Mouse (Mus musculus) liver, embryonic 14.5 days (tissue): ENCODE measurements around the gene Ano4. TPM values are rescaled to one million over a fixed set of nuclear protein-coding genes. Genes with fewer than 3 reads are reported as not detected.

Source experiments
- ATAC-seq: fragments of 200-750 bp; cut with Nextera tagmentation; 2 replicates; pipeline ENCODE4 v1.8.0; 2017; ENCODE audit warnings: moderate number of reproducible peaks, mild to moderate bottlenecking, moderate library complexity; ENCODE audit not compliant: insufficient read depth
- DNase-seq, 3 experiments: peaks; one replicate each; pipeline ENCODE4 v3.0.0-alpha.2; 2012 to 2013; ENCODE audit warnings: low read depth in 3 of 3, low spot score in 3 of 3
- H3K27ac ChIP-seq: fragments of 300-500 bp; sonication (generic); 2 replicates; pipeline ENCODE4 v1.5.1; 2014; ENCODE audit warnings: moderate library complexity, mild to moderate bottlenecking, control low read depth, inconsistent platforms
- H3K27me3 ChIP-seq: fragments of 300-500 bp; sonication (generic); 2 replicates; pipeline ENCODE4 v1.6.1; 2014; ENCODE audit warnings: mild to moderate bottlenecking, low read length, moderate library complexity; ENCODE audit not compliant: control insufficient read depth, insufficient read depth
- H3K36me3 ChIP-seq: fragments of 300-500 bp; sonication (generic); replicated peaks from 2 replicates; pipeline ENCODE4 v1.6.1; 2014; ENCODE audit warnings: low read depth; ENCODE audit not compliant: control insufficient read depth, insufficient read depth
- H3K4me1 ChIP-seq, 2 experiments: fragments of 200-500 bp in 1 of 2; fragments of 300-500 bp in 1 of 2; sonication (generic) in 1 of 2; replicated peaks; 2 replicates each; pipeline ENCODE4 v1.6.1; 2012 to 2014; ENCODE audit warnings: antibody characterized with exemption in 1 of 2, inconsistent platforms in 1 of 2, low read length in 1 of 2; ENCODE audit not compliant: control insufficient read depth in 2 of 2, insufficient read depth in 2 of 2
- H3K4me2 ChIP-seq: fragments of 300-500 bp; sonication (generic); 2 replicates; pipeline ENCODE4 v1.6.1; 2014; ENCODE audit warnings: low read depth, mild to moderate bottlenecking, control low read depth, moderate library complexity
- H3K4me3 ChIP-seq, 2 experiments: fragments of 200-500 bp in 1 of 2; fragments of 300-500 bp in 1 of 2; sonication (generic) in 1 of 2; 2 replicates each; pipeline ENCODE4 v1.5.1; 2012 to 2014; ENCODE audit warnings: low read depth in 2 of 2, low read length in 2 of 2, mild to moderate bottlenecking in 2 of 2, control low read depth in 1 of 2, inconsistent platforms in 1 of 2, moderate library complexity in 1 of 2; ENCODE audit not compliant: insufficient read depth in 1 of 2
- H3K9ac ChIP-seq: fragments of 300-500 bp; sonication (generic); replicated peaks from 2 replicates; pipeline ENCODE4 v1.6.1; 2014; ENCODE audit warnings: mild to moderate bottlenecking, control low read depth, moderate library complexity
- H3K9me3 ChIP-seq: fragments of 300-500 bp; sonication (generic); 2 replicates; pipeline ENCODE4 v1.6.1; 2016; ENCODE audit warnings: low read length, mixed read lengths; ENCODE audit not compliant: control insufficient read depth
- CTCF ChIP-seq: IDR thresholded peaks from 2 replicates; pipeline ENCODE4 v1.5.1; 2016; ENCODE audit warnings: antibody characterized with exemption, low read depth, control low read depth
- EP300 ChIP-seq: IDR thresholded peaks from 2 replicates; pipeline ENCODE4 v1.6.1; 2016; ENCODE audit warnings: antibody characterized with exemption, low read depth
- WGBS: fragments of 180-500 bp; shearing (Covaris S2); extraction: QIAGEN DNeasy Blood & Tissue Kit; methylation state at CpG from one replicate; pipeline ENCODE4 v1.1.7; 2014; ENCODE audit not compliant: insufficient replicate concordance; 5-methylcytosine and 5-hydroxymethylcytosine counted together
- polyA plus RNA-seq, 2 experiments: library from polyadenylated mRNA; depleted of rRNA in 1 of 2; stranded (reverse) in 1 of 2; unstranded in 1 of 2; fragments of >200 nt; fragmentation: Nextera tagmentation in 1 of 2; extraction: Ambion mirVana in 1 of 2; gene quantifications; 2 replicates each; pipeline versions ENCODE4 v1.2.1 to v1.2.3; 2012 to 2014

Gene Ano4
- polyA plus RNA-seq, 2 experiments, result 0.03 to 0.08 TPM

DNA sequence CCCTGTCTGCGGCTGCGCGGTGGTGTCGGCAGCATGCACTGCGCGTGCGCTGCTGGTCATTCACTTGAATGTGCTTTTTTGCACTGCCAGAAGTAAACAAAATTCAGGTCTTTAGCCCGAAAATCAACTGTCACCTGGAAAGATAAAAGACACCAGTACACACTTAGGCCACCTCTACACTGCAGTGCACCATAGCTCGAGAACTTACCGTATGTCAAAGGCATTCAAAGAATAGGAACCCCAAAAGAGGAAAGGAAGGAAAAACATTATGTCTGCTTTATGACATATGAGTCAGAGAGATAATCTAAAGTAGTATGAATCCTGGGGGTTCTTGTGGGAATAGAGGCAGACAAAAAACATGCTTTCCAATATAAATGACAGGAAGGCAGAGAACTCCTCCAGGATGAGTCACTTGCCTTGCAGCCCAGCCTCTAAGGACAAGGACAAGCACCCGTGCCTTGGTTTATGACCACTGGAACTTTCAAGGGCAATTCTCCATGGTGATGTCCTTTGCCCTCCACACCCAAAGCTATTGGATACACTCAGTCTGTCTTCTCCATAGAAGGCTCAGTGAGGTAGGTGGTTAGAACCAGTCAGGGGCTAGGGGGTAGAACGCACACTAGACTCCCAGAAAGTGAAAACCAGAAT is 394.8 kb downstream of the Ano4 start:
- Histone ChIP-seq H3K4me2 (no peak overlapping the region), H3K27me3 (no peaks in the 10 kb centered on the region), H3K9ac (no peak overlapping the region), H3K27ac (no peak overlapping the region), H3K9me3 (no peaks in the 10 kb centered on the region), H3K4me1 (no peaks in the 10 kb centered on the region), H3K36me3 (no peaks in the 10 kb centered on the region), H3K4me3 (no peak overlapping the region)
- TF ChIP-seq CTCF, result no peak
- no peak for TF ChIP-seq EP300
- no peak for ATAC-seq
- WGBS, result 76% methylated on average over 12 of the region's 12 CpGs
- no peak for DNase-seq

Other genes starting within 250 kb of the Ano4 start
- gene Gas2l3, start 99.2 kb upstream of the Ano4 start, polyA plus RNA-seq (2012; rRNA removed), result 2.2 and 2.7 TPM in 2 replicates
- 3.5 and 3.6 TPM in 2 replicates for gene Gas2l3, start 99.2 kb upstream of the Ano4 start, polyA plus RNA-seq (2014; fragmentation: Nextera tagmentation; extraction: Ambion mirVana)
- 1.9 and 2.9 TPM in 2 replicates for gene Nr1h4, start 188.8 kb upstream of the Ano4 start, polyA plus RNA-seq (2012; rRNA removed)
- 3.3 and 3.9 TPM in 2 replicates for gene Nr1h4, start 188.8 kb upstream of the Ano4 start, polyA plus RNA-seq (2014; fragmentation: Nextera tagmentation; extraction: Ambion mirVana)